Mouse (Mus musculus) neural tube, embryonic 15.5 days (tissue): ENCODE measurements around the gene Mtfr1l. TPM values are rescaled to one million over a fixed set of nuclear protein-coding genes. Genes with fewer than 3 reads are reported as not detected.

ENCODE experiments used
- ATAC-seq: fragments of 200-750 bp; cut with Nextera tagmentation; 2 replicates; pipeline ENCODE4 v1.8.0; 2017; ENCODE audit warnings: mild to moderate bottlenecking, moderate TSS enrichment, moderate library complexity; ENCODE audit not compliant: low FRiP score
- H3K27ac ChIP-seq: fragments of 300-500 bp; sonication (generic); replicated peaks from 2 replicates; pipeline ENCODE4 v1.5.1; 2015; ENCODE audit warnings: mild to moderate bottlenecking, inconsistent platforms
- H3K27me3 ChIP-seq: fragments of 300-500 bp; sonication (generic); replicated peaks from 2 replicates; pipeline ENCODE4 v1.6.1; 2015; ENCODE audit warnings: inconsistent platforms
- H3K36me3 ChIP-seq: fragments of 300-500 bp; sonication (generic); 2 replicates; pipeline ENCODE4 v1.6.1; 2015; ENCODE audit warnings: inconsistent platforms
- H3K4me1 ChIP-seq: fragments of 300-500 bp; sonication (generic); 2 replicates; pipeline ENCODE4 v1.6.1; 2015; ENCODE audit warnings: inconsistent platforms
- H3K4me2 ChIP-seq: fragments of 300-500 bp; sonication (generic); 2 replicates; pipeline ENCODE4 v1.6.1; 2015; ENCODE audit warnings: inconsistent platforms, mild to moderate bottlenecking, moderate library complexity
- H3K4me3 ChIP-seq: fragments of 300-500 bp; sonication (generic); replicated peaks from 2 replicates; pipeline ENCODE4 v1.5.1; 2015; ENCODE audit warnings: mild to moderate bottlenecking, inconsistent platforms
- H3K9ac ChIP-seq: fragments of 300-500 bp; sonication (generic); replicated peaks from 2 replicates; pipeline ENCODE4 v1.6.1; 2015; ENCODE audit warnings: mild to moderate bottlenecking, inconsistent platforms
- H3K9me3 ChIP-seq: fragments of 300-500 bp; sonication (generic); replicated peaks from 2 replicates; pipeline ENCODE4 v1.6.1; 2016; ENCODE audit warnings: inconsistent platforms
- WGBS: fragments of 180-500 bp; shearing (Covaris S2); methylation state at CpG from one replicate; pipeline ENCODE4 v1.1.7; 2015; ENCODE audit warnings: mixed read lengths; 5-methylcytosine and 5-hydroxymethylcytosine counted together
- polyA plus RNA-seq: library from polyadenylated mRNA; unstranded; fragments of >200 nt; fragmentation: Nextera tagmentation; extraction: Ambion mirVana; gene quantifications from 2 replicates; pipeline ENCODE4 v1.2.1, GENCODE M21; 2015

Mtfr1l gene
- polyA plus RNA-seq = 166 and 177 TPM in 2 replicates

DNA sequence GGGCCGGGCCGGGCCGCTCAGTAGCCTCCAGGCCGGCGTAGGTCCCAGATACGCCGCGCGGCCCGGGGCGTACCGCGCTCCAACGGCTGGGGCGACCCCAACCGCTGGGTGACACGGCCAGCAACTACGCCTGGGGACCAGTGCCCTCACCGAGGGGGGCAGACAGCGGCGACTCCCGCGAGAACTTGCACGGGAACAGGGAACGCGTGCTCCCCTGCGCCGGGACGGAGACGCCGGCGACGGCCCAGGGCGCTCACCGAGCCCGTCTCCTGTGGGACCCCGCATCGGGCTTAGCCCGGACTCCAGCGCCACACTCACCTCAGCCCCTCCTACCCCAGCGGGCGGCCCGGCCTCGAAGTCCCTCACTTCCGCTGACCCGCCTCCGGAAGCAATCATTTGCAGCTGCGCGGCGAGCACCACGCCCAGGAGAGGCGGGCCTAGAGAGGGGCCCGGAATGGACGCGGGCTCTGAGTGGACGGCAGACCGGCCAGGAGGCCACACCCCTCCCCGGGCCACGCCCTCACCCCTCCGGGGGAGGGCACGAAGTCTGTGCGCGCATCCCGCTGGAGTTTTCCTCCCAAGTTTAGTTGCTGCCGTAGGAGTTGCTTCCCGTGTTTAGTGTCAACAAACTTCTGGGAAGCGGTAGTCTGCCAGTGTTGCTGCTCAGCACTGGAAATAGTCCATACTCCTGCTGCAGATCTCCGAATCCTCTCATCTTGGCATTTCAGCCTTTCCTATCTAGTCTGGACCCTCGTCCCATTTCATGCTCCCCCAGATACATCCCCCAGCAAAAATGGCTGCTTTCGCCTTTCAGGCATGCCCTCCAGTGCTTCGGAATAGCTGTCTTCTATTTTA, at the start of gene Mtfr1l:
Gene Mtfr1l (minus strand): TSS at position 456 of the 855 bp plus-strand sequence.
- peaks cover 36% of the 10 kb centered on the region for H3K36me3 ChIP-seq
- WGBS = under 1% methylated on average over 69 of the region's 71 CpGs
- peak within 1 kb of the TSS; percentile 95 for H3K4me2 ChIP-seq
- H3K9me3 ChIP-seq = no peaks in the 10 kb centered on the region
- peak within 1 kb of the TSS; percentile 80 for H3K27ac ChIP-seq
- peak within 1 kb of the TSS; percentile 99 for H3K4me3 ChIP-seq
- peak; percentile 97 for ATAC-seq
- H3K4me1 ChIP-seq = peaks cover 32% of the 10 kb centered on the region
- no peaks in the 10 kb centered on the region for H3K27me3 ChIP-seq
- H3K9ac ChIP-seq = peak within 1 kb of the TSS; percentile 80

- Histone ChIP-seq H3K27me3 (no peaks in the 10 kb centered on the region), H3K9me3 (no peaks in the 10 kb centered on the region), H3K9ac (no peak overlapping the region), H3K4me2 (no peak overlapping the region), H3K4me3 (no peak overlapping the region), H3K36me3 (no peaks in the 10 kb centered on the region), H3K4me1 (peaks cover 34% of the 10 kb centered on the region), H3K27ac (no peak overlapping the region)
- no peak for ATAC-seq
- WGBS = 72% methylated on average over 3 of the region's 3 CpGs
Observed at GRCm38 (mm10) chr4:134583513-134583912, 48.3 kb upstream of the Mtfr1l start.

GRCm38 (mm10) chr4:134581365-134581764, 46.2 kb upstream of the Mtfr1l start:
- no peak overlapping the region for H3K9ac ChIP-seq

DNA sequence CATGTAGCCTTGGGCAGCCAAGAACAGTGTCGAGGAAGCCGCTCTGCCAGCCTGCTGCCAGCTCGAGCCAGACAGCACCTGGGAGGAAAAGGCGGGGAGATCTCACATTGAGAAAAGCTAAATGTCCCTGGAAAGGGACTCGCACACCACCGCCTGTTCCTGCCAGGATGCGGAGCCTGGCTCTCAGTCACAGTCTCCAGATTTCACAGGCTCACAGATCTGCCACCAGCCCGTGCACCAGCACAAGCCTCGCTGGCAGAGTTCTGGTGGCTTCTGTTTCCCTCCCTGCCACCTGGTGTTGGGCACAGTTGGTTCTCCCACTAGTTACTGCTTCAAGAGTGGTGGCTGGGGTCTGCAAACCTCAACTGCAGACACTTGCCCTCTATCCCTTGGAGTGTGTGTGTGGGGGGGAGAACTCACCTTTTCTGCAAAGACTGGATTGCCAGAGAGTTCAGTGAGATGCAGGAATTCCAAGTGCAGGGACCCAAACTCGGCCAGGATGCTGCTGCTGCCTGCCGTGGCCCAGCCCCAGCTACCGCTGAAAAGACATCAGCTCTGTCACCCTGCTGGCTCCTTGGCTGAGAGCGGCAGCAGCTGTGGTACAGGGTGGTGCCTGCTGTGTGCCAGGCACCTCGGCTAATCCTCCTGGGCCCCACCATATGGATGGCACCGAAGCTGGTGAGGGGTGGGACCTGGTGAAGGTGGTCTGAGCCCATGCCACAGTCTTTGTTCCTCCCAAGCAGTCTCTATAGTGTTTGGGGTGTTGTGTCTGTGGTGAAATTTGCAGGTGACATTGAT, 45.4 kb upstream of the Mtfr1l start:
- Histone ChIP-seq H3K27ac (peak overlapping the region; percentile 54), H3K4me1 (peaks cover 29% of the 10 kb centered on the region), H3K36me3 (no peaks in the 10 kb centered on the region), H3K9me3 (no peaks in the 10 kb centered on the region), H3K4me3 (no peak overlapping the region), H3K4me2 (no peak overlapping the region), H3K27me3 (no peaks in the 10 kb centered on the region), H3K9ac (no peak overlapping the region)
- WGBS = 59% methylated on average over 15 of the region's 15 CpGs
- no peak; the same call in 1 of the 2 replicates for ATAC-seq

More at GRCm38 (mm10) chr4:134581365-134581764, 46.2 kb upstream of the Mtfr1l start:
- no peak overlapping the region for H3K4me2 ChIP-seq
- peaks cover 27% of the 10 kb centered on the region for H3K4me1 ChIP-seq
- no peak overlapping the region for H3K4me3 ChIP-seq
- H3K9me3 ChIP-seq = no peaks in the 10 kb centered on the region
- 47% methylated on average over 8 of the region's 8 CpGs for WGBS
- H3K36me3 ChIP-seq = no peaks in the 10 kb centered on the region
- H3K27ac ChIP-seq = peak overlapping the region; percentile 54; the same call in 1 of the 2 replicates
- no peaks in the 10 kb centered on the region for H3K27me3 ChIP-seq
- no peak for ATAC-seq

GRCm38 (mm10) chr4:134579620-134580019, 44.4 kb upstream of the Mtfr1l start:
- no peaks in the 10 kb centered on the region for H3K9me3 ChIP-seq
- no peaks in the 10 kb centered on the region for H3K27me3 ChIP-seq
- ATAC-seq = no peak; the same call in 1 of the 2 replicates
- no peak overlapping the region for H3K4me2 ChIP-seq
- peak overlapping the region; percentile 54; the same call in 1 of the 2 replicates for H3K27ac ChIP-seq
- WGBS = 32% methylated on average over 5 of the region's 5 CpGs
- no peak overlapping the region for H3K4me3 ChIP-seq
- H3K4me1 ChIP-seq = peaks cover 32% of the 10 kb centered on the region
- no peak overlapping the region for H3K9ac ChIP-seq
- H3K36me3 ChIP-seq = no peaks in the 10 kb centered on the region

DNA sequence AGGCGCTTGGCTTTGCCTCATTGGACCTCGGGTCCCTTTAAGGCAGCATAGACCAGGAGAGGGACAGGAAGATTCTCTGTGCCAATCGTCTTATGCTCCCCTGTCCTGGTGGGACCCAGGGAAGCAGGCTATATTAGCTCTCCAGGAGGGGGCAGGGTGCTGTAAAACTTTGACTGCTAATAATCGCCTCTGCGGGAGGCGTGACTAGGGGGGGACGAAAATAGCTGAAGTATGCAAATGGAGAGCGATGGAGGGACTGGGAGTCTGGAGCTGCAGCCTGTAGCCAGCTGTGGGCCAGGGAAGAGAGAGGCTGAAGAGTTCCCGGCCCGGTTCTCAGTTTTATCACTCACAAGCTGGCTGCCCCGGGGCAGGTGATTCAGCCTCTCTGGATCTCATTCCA, 44.0 kb upstream of the Mtfr1l start:
- H3K9ac ChIP-seq = no peak overlapping the region
- no peak overlapping the region; the same call in 1 of the 2 replicates for H3K27ac ChIP-seq
- WGBS = 9% methylated on average over 11 of the region's 11 CpGs
- peaks cover 32% of the 10 kb centered on the region for H3K4me1 ChIP-seq
- H3K4me3 ChIP-seq = no peak overlapping the region
- no peaks in the 10 kb centered on the region for H3K36me3 ChIP-seq
- H3K9me3 ChIP-seq = no peaks in the 10 kb centered on the region
- H3K27me3 ChIP-seq = no peaks in the 10 kb centered on the region
- peak; percentile 24; the same call in 1 of the 2 replicates for ATAC-seq
- peak overlapping the region; percentile 22; the same call in 1 of the 2 replicates for H3K4me2 ChIP-seq

DNA sequence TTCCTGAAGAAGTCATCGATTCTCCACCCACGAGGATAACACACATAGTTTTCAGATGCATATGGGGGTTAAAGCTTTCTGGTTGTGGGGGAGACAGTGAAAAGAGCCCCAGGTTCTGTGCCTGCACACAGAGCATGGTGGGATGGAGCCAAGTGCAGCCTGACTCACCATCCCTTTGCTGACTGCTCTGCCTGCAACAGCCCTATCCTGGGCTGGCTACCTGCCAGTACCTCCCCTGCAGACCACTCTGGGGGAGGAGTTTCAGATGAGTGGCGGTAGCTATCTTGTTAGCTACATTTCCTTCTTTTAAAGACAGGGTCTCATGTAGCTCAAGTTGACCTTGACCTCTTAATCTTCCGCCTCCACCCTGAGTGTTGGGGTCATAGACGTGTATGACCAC, 43.2 kb upstream of the Mtfr1l start:
- Histone ChIP-seq H3K9me3 (no peaks in the 10 kb centered on the region), H3K4me1 (peaks cover 32% of the 10 kb centered on the region), H3K4me2 (no peak overlapping the region), H3K4me3 (no peak overlapping the region), H3K36me3 (no peaks in the 10 kb centered on the region), H3K9ac (no peak overlapping the region), H3K27me3 (no peaks in the 10 kb centered on the region), H3K27ac (no peak overlapping the region)
- ATAC-seq = no peak
- WGBS = 65% methylated on average over 5 of the region's 5 CpGs

GRCm38 (mm10) chr4:134577281-134577680, 42.1 kb upstream of the Mtfr1l start:
- peaks cover 32% of the 10 kb centered on the region for H3K4me1 ChIP-seq
- ATAC-seq = no peak
- no peaks in the 10 kb centered on the region for H3K36me3 ChIP-seq
- no peaks in the 10 kb centered on the region for H3K9me3 ChIP-seq
- 86% methylated on average over 2 of the region's 2 CpGs for WGBS
- H3K27ac ChIP-seq = no peak overlapping the region
- no peaks in the 10 kb centered on the region for H3K27me3 ChIP-seq
- H3K4me2 ChIP-seq = no peak overlapping the region
- no peak overlapping the region for H3K9ac ChIP-seq
- no peak overlapping the region for H3K4me3 ChIP-seq

GRCm38 (mm10) chr4:134575486-134575885, 40.3 kb upstream of the Mtfr1l start:
- H3K36me3 ChIP-seq = no peaks in the 10 kb centered on the region
- no peak overlapping the region for H3K4me2 ChIP-seq
- no peaks in the 10 kb centered on the region for H3K27me3 ChIP-seq
- no peak overlapping the region for H3K4me3 ChIP-seq
- peaks cover 30% of the 10 kb centered on the region for H3K4me1 ChIP-seq
- 38% methylated on average over 11 of the region's 11 CpGs for WGBS
- ATAC-seq = no peak
- no peak overlapping the region for H3K27ac ChIP-seq
- H3K9me3 ChIP-seq = no peaks in the 10 kb centered on the region
- no peak overlapping the region for H3K9ac ChIP-seq

DNA sequence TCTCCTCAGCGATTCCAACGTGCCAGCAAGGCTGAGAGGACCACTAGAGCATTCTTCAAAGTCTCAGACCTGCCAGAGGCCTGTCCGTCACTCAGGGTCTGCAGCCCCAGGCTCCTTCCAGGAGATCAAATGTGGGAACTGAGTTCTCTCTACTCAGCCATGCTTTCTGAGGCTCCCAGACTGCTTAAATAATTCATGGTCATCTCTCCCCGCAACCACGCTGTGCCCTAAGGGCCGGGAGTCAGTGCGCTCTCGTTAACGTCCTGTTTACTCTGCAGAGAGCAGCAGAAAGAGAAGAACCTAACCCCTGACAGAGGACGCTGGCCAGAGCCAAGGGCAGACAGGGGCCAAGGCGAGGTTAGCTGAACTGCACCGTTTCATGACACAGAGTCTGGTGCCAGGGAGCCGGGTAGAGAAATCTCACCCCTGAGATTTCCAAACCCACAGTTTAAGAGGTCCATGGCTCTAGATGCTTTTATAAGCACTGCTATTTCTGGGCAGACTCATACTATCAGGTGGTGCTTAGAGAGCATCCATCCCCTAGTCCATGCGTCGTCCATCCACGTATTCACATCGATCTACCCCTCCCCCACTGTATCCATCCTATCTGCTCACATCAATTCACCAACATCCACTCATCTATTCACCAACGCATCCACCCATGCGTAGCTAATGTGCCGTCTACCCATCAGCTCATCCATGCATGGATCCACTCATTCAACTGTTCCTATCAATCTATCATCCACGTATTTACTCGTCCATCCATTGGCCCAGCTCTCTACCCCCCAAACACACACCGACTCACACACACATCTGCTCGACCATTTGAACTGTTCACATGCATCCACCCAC, 37.5 kb upstream of the Mtfr1l start:
- H3K36me3 ChIP-seq = no peaks in the 10 kb centered on the region
- ATAC-seq = no peak
- H3K4me3 ChIP-seq = no peak overlapping the region
- no peaks in the 10 kb centered on the region for H3K27me3 ChIP-seq
- no peak overlapping the region for H3K4me2 ChIP-seq
- H3K4me1 ChIP-seq = peaks cover 10% of the 10 kb centered on the region
- H3K9me3 ChIP-seq = no peaks in the 10 kb centered on the region
- H3K27ac ChIP-seq = no peak overlapping the region
- H3K9ac ChIP-seq = no peak overlapping the region
- 67% methylated on average over 24 of the region's 24 CpGs for WGBS
